Mouse (Mus musculus): Measurements from ENCODE around the gene Rnf217. TPM values are rescaled to one million over a fixed set of nuclear protein-coding genes. Genes with fewer than 3 reads are reported as not detected.

The Rnf217 gene
- polyA plus RNA-seq, 1 experiment from 2014 or later = 4.2 TPM

DNA sequence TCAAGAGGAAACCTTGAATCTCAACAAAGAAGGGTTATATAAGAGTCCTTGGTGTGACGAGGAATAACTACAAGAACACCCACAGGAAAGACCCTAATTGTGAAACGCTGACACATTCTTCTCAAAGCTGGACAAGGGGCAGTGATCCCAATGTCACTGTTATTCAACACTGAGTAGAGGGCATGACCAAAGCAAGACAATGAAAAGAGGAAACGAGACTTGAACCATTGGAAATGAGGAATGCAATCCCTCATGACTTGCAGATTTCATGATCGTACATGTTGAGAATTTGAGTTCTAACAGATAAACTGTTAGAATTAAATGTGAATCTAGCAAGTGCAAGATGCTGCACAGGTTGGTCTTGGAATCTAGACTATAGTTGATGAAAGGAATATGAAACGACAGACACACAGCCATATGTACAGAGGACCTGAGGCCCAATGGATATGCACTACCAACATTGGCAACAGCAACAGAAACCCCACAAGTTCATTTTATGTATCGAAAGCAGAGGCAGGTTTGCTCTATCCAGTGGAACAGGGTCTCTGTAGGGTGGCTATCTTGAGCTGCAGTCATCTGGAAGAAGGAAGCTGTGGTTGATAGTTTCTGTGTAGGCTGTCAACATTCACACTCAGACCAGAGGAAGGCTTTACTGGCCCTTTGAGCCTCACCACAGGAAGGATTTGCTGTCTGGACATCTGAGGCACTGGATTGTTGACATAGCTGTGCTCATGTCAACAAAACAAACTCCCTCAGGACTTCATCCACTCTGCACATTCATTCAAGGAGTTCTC is 64.6 kb downstream of the Rnf217 start:
- no peaks in the 10 kb centered on the region for H3K36me3 ChIP-seq (ENCODE audit: control insufficient read depth, insufficient read depth, low read length)
- H3K27ac ChIP-seq (ENCODE audit: low read depth, low read length) = no peak overlapping the region
- H3K9ac ChIP-seq (replicated peaks; ENCODE audit: low read depth, low read length) = no peak overlapping the region
- H3K9me3 ChIP-seq (ENCODE audit: control insufficient read depth, low read length) = no peaks in the 10 kb centered on the region
- H3K4me1 ChIP-seq (ENCODE audit: control insufficient read depth, insufficient read depth, low read length) = no peaks in the 10 kb centered on the region
- no peaks in the 10 kb centered on the region for H3K27me3 ChIP-seq (ENCODE audit: control insufficient read depth, insufficient read depth, low read length)
- no peak overlapping the region for H3K4me3 ChIP-seq (ENCODE audit: low read depth, low read length)
- no peak for ATAC-seq (ENCODE audit: low read depth)
- WGBS = 89% methylated on average over 6 of the region's 6 CpGs
- no peak overlapping the region for H3K4me2 ChIP-seq (ENCODE audit: low read depth, low read length)

DNA sequence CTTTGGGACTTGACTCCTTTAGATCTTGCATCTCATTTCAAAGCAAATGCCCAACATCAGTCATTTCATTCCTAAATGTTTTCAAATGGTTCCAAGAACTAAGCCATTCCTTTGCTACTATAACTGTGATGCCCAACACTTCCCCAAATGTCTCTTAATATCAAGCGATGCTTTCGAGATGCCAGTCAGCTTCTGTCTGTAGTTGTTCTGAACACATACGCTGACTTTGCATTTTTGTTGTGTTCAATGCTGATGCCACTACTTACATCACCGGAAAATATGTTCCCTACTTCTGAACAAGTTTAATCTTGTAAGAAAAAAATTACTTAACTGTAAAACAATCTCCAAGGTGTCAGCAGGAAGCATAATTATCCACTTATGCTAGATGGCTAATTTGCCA is 68.5 kb downstream of the Rnf217 start:
- no peaks in the 10 kb centered on the region for H3K36me3 ChIP-seq (ENCODE audit: control insufficient read depth, insufficient read depth, low read length)
- no peaks in the 10 kb centered on the region for H3K9me3 ChIP-seq (ENCODE audit: control insufficient read depth, low read length)
- H3K27ac ChIP-seq (ENCODE audit: low read depth, low read length) = no peak overlapping the region
- WGBS = 83% methylated on average over 4 of the region's 4 CpGs
- no peak overlapping the region for H3K4me3 ChIP-seq (ENCODE audit: low read depth, low read length)
- no peaks in the 10 kb centered on the region for H3K27me3 ChIP-seq (ENCODE audit: control insufficient read depth, insufficient read depth, low read length)
- H3K9ac ChIP-seq (replicated peaks; ENCODE audit: low read depth, low read length) = no peak overlapping the region
- H3K4me1 ChIP-seq (ENCODE audit: control insufficient read depth, insufficient read depth, low read length) = no peaks in the 10 kb centered on the region
- no peak overlapping the region for H3K4me2 ChIP-seq (ENCODE audit: low read depth, low read length)
- no peak for ATAC-seq (ENCODE audit: low read depth)

DNA sequence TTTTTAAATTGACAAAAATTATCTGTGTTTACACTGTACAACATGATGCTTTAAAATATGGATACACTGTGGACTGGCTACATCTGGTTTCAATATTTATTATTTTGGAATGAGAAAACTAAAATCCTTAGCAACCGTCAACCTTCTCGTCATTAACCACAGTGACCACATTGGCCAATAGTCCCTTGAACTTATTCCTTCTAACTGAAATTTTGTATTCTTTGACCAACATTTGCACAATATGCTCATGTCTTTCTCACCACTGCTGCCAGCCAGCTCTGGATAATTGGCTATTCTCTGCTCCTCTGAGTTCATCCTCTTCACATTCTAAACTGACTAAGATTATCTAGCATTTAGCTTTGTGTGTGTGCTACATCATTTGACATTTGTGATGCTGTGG is 69.6 kb downstream of the Rnf217 start:
- H3K36me3 ChIP-seq (ENCODE audit: control insufficient read depth, insufficient read depth, low read length) = no peaks in the 10 kb centered on the region
- no peaks in the 10 kb centered on the region for H3K27me3 ChIP-seq (ENCODE audit: control insufficient read depth, insufficient read depth, low read length)
- 98% methylated on average over 2 of the region's 2 CpGs for WGBS
- H3K4me3 ChIP-seq (ENCODE audit: low read depth, low read length) = no peak overlapping the region
- H3K9ac ChIP-seq (replicated peaks; ENCODE audit: low read depth, low read length) = no peak overlapping the region
- H3K27ac ChIP-seq (ENCODE audit: low read depth, low read length) = no peak overlapping the region
- no peaks in the 10 kb centered on the region for H3K9me3 ChIP-seq (ENCODE audit: control insufficient read depth, low read length)
- no peak overlapping the region for H3K4me2 ChIP-seq (ENCODE audit: low read depth, low read length)
- no peak for ATAC-seq (ENCODE audit: low read depth)
- no peaks in the 10 kb centered on the region for H3K4me1 ChIP-seq (ENCODE audit: control insufficient read depth, insufficient read depth, low read length)

- H3K9me3 ChIP-seq (ENCODE audit: control insufficient read depth, low read length) = no peaks in the 10 kb centered on the region
- no peaks in the 10 kb centered on the region for H3K36me3 ChIP-seq (ENCODE audit: control insufficient read depth, insufficient read depth, low read length)
- H3K27ac ChIP-seq (ENCODE audit: low read depth, low read length) = no peak overlapping the region
- no peak overlapping the region for H3K4me2 ChIP-seq (ENCODE audit: low read depth, low read length)
- H3K9ac ChIP-seq (replicated peaks; ENCODE audit: low read depth, low read length) = no peak overlapping the region
- H3K27me3 ChIP-seq (ENCODE audit: control insufficient read depth, insufficient read depth, low read length) = no peaks in the 10 kb centered on the region
- H3K4me1 ChIP-seq (ENCODE audit: control insufficient read depth, insufficient read depth, low read length) = no peaks in the 10 kb centered on the region
- WGBS = 85% methylated on average over 3 of the region's 3 CpGs
- ATAC-seq (ENCODE audit: low read depth) = no peak
- no peak overlapping the region for H3K4me3 ChIP-seq (ENCODE audit: low read depth, low read length)
Observed at GRCm38 (mm10) chr10:31538721-31539120, 70.3 kb downstream of the Rnf217 start.

GRCm38 (mm10) chr10:31538243-31538642 is 70.7 kb downstream of the Rnf217 start:
- ATAC-seq (ENCODE audit: low read depth) = no peak
- 97% methylated on average over 2 of the region's 2 CpGs for WGBS
- Histone ChIP-seq H3K9ac (replicated peaks; ENCODE audit: low read depth, low read length) (no peak overlapping the region), H3K4me2 (ENCODE audit: low read depth, low read length) (no peak overlapping the region), H3K9me3 (ENCODE audit: control insufficient read depth, low read length) (no peaks in the 10 kb centered on the region), H3K27ac (ENCODE audit: low read depth, low read length) (no peak overlapping the region), H3K27me3 (ENCODE audit: control insufficient read depth, insufficient read depth, low read length) (no peaks in the 10 kb centered on the region), H3K4me1 (ENCODE audit: control insufficient read depth, insufficient read depth, low read length) (no peaks in the 10 kb centered on the region), H3K4me3 (ENCODE audit: low read depth, low read length) (no peak overlapping the region), H3K36me3 (ENCODE audit: control insufficient read depth, insufficient read depth, low read length) (no peaks in the 10 kb centered on the region)

- no peaks in the 10 kb centered on the region for H3K36me3 ChIP-seq (ENCODE audit: control insufficient read depth, insufficient read depth, low read length)
- H3K9ac ChIP-seq (replicated peaks; ENCODE audit: low read depth, low read length) = no peak overlapping the region
- WGBS = 73% methylated on average over 3 of the region's 3 CpGs
- H3K9me3 ChIP-seq (ENCODE audit: control insufficient read depth, low read length) = no peaks in the 10 kb centered on the region
- H3K27ac ChIP-seq (ENCODE audit: low read depth, low read length) = no peak overlapping the region
- no peaks in the 10 kb centered on the region for H3K4me1 ChIP-seq (ENCODE audit: control insufficient read depth, insufficient read depth, low read length)
- H3K4me3 ChIP-seq (ENCODE audit: low read depth, low read length) = no peak overlapping the region
- no peak overlapping the region for H3K4me2 ChIP-seq (ENCODE audit: low read depth, low read length)
- ATAC-seq (ENCODE audit: low read depth) = no peak
- H3K27me3 ChIP-seq (ENCODE audit: control insufficient read depth, insufficient read depth, low read length) = no peaks in the 10 kb centered on the region
Observed at GRCm38 (mm10) chr10:31537213-31537612, 71.8 kb downstream of the Rnf217 start.

DNA sequence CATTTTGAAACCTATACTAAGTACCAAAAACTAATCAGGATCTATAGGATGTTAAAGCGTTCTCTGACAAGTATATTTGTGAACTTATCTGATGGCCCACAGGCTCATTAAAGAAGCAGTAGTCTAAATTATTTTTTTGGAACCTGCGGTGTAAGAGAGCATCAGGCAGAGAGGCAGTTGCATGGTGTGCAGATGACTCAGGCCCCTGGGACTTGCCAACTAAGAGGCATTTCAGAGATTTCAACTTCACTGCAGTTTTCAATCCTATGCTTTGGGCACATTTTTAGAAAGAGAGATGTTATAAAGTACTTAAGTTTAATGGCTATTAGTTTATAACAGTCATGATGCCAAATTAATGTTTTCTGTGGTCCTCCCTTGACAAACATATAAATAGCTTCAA is 73.9 kb downstream of the Rnf217 start:
- Histone ChIP-seq H3K36me3 (ENCODE audit: control insufficient read depth, insufficient read depth, low read length) (no peaks in the 10 kb centered on the region), H3K27ac (ENCODE audit: low read depth, low read length) (no peak overlapping the region), H3K27me3 (ENCODE audit: control insufficient read depth, insufficient read depth, low read length) (no peaks in the 10 kb centered on the region), H3K4me3 (ENCODE audit: low read depth, low read length) (no peak overlapping the region), H3K4me2 (ENCODE audit: low read depth, low read length) (no peak overlapping the region), H3K9ac (replicated peaks; ENCODE audit: low read depth, low read length) (no peak overlapping the region), H3K4me1 (ENCODE audit: control insufficient read depth, insufficient read depth, low read length) (no peaks in the 10 kb centered on the region), H3K9me3 (ENCODE audit: control insufficient read depth, low read length) (no peaks in the 10 kb centered on the region)
- WGBS = 84% methylated on average over 2 of the region's 2 CpGs
- ATAC-seq (ENCODE audit: low read depth) = no peak

DNA sequence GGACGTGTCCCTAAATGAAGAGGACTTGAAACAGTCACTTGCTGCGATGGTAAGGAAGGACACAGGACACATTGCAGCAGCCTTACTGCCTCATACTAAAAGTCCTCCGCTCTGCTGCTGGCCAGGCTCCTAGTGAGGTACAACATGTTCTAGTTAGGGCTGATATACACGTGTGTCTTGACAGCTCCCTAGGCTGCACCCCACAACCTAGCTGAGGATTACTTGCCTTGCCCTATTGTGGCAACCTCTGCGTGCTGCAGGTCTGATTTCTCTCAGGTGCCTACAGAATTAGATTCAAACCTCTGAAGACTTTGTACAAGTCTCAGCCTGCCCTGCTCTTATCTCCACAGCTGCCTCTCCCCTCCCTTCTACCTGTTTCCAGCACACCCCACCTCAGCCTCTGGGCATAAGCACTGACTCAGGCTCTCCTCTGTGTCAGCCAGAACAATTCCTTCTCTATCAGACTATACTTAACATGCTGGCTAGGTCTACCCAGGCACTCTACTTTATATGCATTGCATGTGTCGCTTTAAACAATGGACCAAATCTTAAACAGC is 75.6 kb downstream of the Rnf217 start:
- Histone ChIP-seq H3K4me1 (ENCODE audit: control insufficient read depth, insufficient read depth, low read length) (no peaks in the 10 kb centered on the region), H3K9ac (replicated peaks; ENCODE audit: low read depth, low read length) (no peak overlapping the region), H3K36me3 (ENCODE audit: control insufficient read depth, insufficient read depth, low read length) (no peaks in the 10 kb centered on the region), H3K27me3 (ENCODE audit: control insufficient read depth, insufficient read depth, low read length) (no peaks in the 10 kb centered on the region), H3K27ac (ENCODE audit: low read depth, low read length) (no peak overlapping the region), H3K4me3 (ENCODE audit: low read depth, low read length) (no peak overlapping the region), H3K4me2 (ENCODE audit: low read depth, low read length) (no peak overlapping the region), H3K9me3 (ENCODE audit: control insufficient read depth, low read length) (no peaks in the 10 kb centered on the region)
- 93% methylated on average over 6 of the region's 6 CpGs for WGBS
- no peak for ATAC-seq (ENCODE audit: low read depth)

GRCm38 (mm10) chr10:31532782-31533181 is 76.2 kb downstream of the Rnf217 start:
- no peak overlapping the region for H3K27ac ChIP-seq (ENCODE audit: low read depth, low read length)
- H3K4me1 ChIP-seq (ENCODE audit: control insufficient read depth, insufficient read depth, low read length) = no peaks in the 10 kb centered on the region
- no peaks in the 10 kb centered on the region for H3K36me3 ChIP-seq (ENCODE audit: control insufficient read depth, insufficient read depth, low read length)
- WGBS = 95% methylated on average over 2 of the region's 2 CpGs
- H3K4me3 ChIP-seq (ENCODE audit: low read depth, low read length) = no peak overlapping the region
- no peak overlapping the region for H3K9ac ChIP-seq (replicated peaks; ENCODE audit: low read depth, low read length)
- no peaks in the 10 kb centered on the region for H3K27me3 ChIP-seq (ENCODE audit: control insufficient read depth, insufficient read depth, low read length)
- no peak overlapping the region for H3K4me2 ChIP-seq (ENCODE audit: low read depth, low read length)
- H3K9me3 ChIP-seq (ENCODE audit: control insufficient read depth, low read length) = no peaks in the 10 kb centered on the region
- ATAC-seq (ENCODE audit: low read depth) = no peak

All from neural tube, embryonic 14.5 days (tissue).